Mouse (Mus musculus) mature B cell (primary cell): Measurements from ENCODE around the gene Ppip5k2.
"Not testable (repeated sequence)": the region's sequence is repeated elsewhere in the genome, so short reads cannot be mapped to it uniquely, and the experiment has no call there.

ENCODE experiments used
- in situ Hi-C: fragments of 300-500 bp; cut with MboI; formaldehyde crosslinking; loops from 2 replicates; pipeline ENCODE4 v1.14.3; 2019

The Ppip5k2 gene

GRCm38 (mm10) chr1:97769904-97770753 is at the start of gene Ppip5k2, which contains the start of gene Gin1:
Gene Ppip5k2, minus strand, starts transcription at chr1:97770411.
Gene Gin1, plus strand, starts transcription at chr1:97770172.
- in situ Hi-C loops: no loop called here

- in situ Hi-C loops: no loop called here
Measured at GRCm38 (mm10) chr1:97809255-97809912, 39.2 kb upstream of the Ppip5k2 start.

GRCm38 (mm10) chr1:97804520-97804919 is 34.3 kb upstream of the Ppip5k2 start:
- in situ Hi-C loops: no loop called here

- in situ Hi-C loops: no loop called here
Measured at GRCm38 (mm10) chr1:97802207-97802902, 32.1 kb upstream of the Ppip5k2 start.

- in situ Hi-C loops: no loop called here
Measured at GRCm38 (mm10) chr1:97795936-97796335, 25.7 kb upstream of the Ppip5k2 start.

GRCm38 (mm10) chr1:97794110-97794509 is 23.9 kb upstream of the Ppip5k2 start:
- in situ Hi-C loops: no loop called here

GRCm38 (mm10) chr1:97788490-97788889 is 18.3 kb upstream of the Ppip5k2 start:
- in situ Hi-C loops: no loop called here

GRCm38 (mm10) chr1:97787674-97788073 is 17.5 kb upstream of the Ppip5k2 start:
- in situ Hi-C loops: no loop called here

- in situ Hi-C loops: no loop called here
Measured at GRCm38 (mm10) chr1:97785685-97786393, 15.6 kb upstream of the Ppip5k2 start.

- in situ Hi-C loops: no loop called here
Measured at GRCm38 (mm10) chr1:97784928-97785327, 14.7 kb upstream of the Ppip5k2 start.

- in situ Hi-C loops: no loop called here
Measured at GRCm38 (mm10) chr1:97781674-97782073, 11.5 kb upstream of the Ppip5k2 start.

GRCm38 (mm10) chr1:97773973-97774372 is 3.8 kb upstream of the Ppip5k2 start:
- in situ Hi-C loops: no loop called here

- in situ Hi-C loops: no loop called here
Measured at GRCm38 (mm10) chr1:97773362-97773761, 3.2 kb upstream of the Ppip5k2 start.

- in situ Hi-C loops: no loop called here
Measured at GRCm38 (mm10) chr1:97771727-97772126, 1.5 kb upstream of the Ppip5k2 start.

GRCm38 (mm10) chr1:97771118-97771517 is 907 bp upstream of the Ppip5k2 start:
- in situ Hi-C loops: no loop called here

GRCm38 (mm10) chr1:97769294-97769903 is 812 bp downstream of the Ppip5k2 start:
- in situ Hi-C loops: no loop called here

GRCm38 (mm10) chr1:97768906-97769293 is 1.3 kb downstream of the Ppip5k2 start:
- in situ Hi-C loops: no loop called here

- in situ Hi-C loops: no loop called here
Measured at GRCm38 (mm10) chr1:97768089-97768488, 2.1 kb downstream of the Ppip5k2 start.

GRCm38 (mm10) chr1:97765712-97766111 is 4.5 kb downstream of the Ppip5k2 start:
- in situ Hi-C loops: not testable (repeated sequence)

- in situ Hi-C loops: no loop called here
Measured at GRCm38 (mm10) chr1:97761477-97761876, 8.7 kb downstream of the Ppip5k2 start.

- in situ Hi-C loops: no loop called here
Measured at GRCm38 (mm10) chr1:97760598-97760997, 9.6 kb downstream of the Ppip5k2 start.
